Mouse (Mus musculus) naive thymus-derived CD4-positive, alpha-beta T cell, adult 2 months (primary cell): ENCODE measurements around the gene Baiap2.

Experiments used
- DNase-seq: peaks from one replicate; pipeline ENCODE4 v3.0.0-alpha.2; 2011; ENCODE audit warnings: low read depth

Baiap2 gene

DNA sequence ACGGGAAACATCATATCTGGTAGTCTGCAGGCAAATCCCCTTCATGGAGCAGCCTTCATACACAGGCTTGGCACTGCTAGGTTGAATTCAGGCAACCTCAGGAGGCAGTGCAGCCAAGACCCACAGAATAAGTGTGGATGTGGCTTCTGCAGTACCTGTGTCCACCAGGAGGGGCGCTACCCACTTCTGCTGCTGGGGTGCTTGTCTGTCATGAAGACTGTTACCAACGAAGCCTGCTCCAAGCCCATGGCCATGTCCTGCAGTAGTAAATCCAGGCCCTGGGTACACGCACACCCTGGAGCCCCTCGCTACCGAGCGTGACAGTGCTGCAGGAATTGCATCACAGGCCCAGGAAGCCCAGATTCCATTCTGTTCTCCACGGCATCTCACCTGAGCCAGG is 22.7 kb upstream of the Baiap2 start:
- peak; percentile 85 for DNase-seq

DNA sequence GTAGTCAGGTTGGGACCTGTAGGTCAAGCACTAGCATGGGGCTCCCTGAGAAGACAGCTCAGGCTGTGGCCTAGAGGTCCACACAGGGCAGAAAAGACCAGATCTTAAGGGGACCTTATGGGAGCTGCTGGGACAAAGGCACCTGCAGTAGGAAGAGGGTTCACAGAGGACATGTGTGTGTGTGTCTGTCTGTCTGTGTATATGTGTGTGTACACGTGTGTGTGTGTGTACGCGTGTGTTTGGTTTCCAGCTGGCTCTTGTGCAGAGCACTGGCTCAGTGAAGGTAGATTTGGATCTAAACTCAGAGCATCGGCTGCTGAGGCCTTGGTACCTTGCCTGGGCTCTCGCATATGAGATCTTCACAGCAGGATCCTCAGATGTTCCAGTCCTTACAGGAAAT is 21.9 kb upstream of the Baiap2 start:
- no peak for DNase-seq

DNA sequence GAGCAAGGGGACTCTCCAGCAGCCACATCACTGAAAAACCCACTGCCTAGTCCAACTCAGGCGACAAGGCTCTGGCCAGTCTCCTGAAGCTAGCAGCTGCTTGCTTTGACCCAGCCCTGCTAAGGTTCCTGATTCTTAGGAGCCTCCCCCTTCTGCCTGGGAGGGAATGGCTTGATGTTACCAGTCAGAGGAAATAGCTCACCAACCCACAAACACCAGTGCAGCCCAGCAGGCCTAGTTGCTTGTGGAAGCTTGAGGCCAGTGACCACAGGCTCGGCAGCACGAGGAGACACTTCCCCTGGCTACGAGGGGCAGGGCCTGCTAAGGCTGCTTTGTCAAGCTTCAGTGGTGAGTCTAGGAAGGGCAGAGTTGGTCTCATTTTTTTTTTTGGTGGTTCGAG is 17.4 kb upstream of the Baiap2 start:
- no peak for DNase-seq

DNA sequence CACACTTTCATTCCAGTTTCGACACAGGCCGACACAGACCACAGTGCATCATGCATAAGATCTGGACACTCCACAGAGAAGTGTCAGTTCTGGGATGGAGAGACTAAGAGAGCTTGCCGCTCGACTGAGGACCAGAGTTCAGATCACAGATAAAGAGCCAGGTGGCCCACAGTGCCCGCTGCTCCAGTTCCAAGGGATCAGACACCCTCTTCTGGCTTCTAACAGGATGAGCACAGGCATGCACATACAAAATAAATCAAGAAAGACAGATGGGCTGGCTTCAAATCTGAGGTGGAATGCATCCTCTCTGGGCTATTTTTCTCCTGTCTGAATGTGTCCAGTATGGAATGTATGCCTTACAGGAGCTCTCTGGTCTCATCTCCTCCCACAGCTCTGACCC is 15.8 kb upstream of the Baiap2 start:
- DNase-seq = no peak

DNA sequence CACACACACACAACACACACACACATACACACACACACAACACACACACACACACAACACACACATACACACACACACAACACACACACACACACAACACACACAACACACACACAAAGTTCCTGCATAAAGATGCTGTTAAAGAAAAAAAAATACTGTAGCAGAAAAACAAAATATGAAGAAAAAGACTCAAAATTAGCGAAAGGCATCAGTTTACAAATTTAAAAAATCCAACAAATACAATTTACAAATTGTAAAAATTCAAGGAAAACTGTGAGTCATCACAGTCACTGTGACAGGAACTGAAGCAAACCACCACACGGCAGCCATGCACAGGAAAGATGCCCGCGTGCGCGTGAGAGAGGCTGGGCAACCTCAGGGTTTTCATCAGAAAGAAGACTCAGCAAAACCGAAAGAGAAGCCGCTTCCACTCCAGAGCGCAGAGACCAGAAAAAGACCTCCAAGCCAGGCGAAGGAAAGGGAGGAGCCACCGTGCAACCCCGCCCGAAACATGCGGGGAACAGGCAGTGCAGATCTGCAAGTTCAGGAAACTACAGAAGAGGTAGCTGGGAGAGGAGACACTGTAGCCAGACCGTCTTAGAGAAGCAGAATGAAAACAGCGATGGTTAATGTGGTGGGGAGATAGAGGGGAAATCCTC is 14.4 kb upstream of the Baiap2 start:
- DNase-seq = peak; percentile 89

DNA sequence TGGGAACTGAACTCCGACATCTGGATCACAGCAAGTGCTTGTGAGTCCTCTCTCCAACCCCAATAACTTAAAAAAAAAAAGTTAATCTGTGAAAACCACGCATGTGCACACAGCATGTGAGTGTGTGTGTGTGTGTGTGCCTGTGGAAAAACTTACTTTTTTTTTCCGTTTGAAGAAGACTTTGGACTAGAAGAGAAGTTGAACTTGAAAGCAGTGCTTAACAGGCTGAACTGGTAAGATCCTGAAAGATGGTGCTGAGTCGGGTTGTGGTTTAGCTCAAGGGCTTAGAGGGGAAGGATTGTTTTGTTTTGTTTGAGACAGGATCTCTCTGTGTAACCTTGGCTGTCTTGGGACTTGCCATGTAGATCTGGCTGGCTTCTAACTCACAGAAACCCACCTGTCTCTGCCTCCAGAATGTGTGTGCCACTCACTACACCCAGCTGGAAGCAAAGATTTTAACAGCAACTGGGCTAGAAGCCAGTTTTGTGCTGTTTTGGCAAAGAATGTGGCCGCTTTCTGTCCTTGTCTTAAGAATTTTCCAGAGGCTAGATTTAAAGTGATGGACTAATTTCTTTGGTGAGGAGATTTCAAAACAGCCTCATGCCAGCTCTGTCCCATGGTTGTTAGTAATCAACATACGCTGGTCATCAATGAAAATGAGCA is 12.8 kb upstream of the Baiap2 start:
- peak; percentile 79 for DNase-seq

DNA sequence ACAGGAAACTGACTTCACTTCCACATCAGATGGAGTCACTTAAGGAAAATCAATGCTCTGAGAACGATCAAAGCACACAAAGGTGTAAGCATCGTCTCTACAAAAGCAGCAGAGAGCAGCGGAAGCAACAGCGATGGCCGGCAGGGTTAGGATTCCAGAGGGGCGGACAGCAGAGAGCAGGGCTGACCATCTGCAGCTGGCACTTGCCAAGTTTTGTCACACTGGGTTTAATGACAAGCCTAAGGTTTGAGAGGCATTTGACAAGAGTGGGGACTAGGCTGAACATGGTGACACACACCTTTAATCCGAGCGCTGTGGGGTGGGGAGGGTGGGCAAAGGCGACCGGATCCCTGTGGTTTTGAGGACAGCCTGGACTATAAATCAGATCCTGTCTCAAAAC is 10.8 kb upstream of the Baiap2 start:
- peak; percentile 67 for DNase-seq

DNA sequence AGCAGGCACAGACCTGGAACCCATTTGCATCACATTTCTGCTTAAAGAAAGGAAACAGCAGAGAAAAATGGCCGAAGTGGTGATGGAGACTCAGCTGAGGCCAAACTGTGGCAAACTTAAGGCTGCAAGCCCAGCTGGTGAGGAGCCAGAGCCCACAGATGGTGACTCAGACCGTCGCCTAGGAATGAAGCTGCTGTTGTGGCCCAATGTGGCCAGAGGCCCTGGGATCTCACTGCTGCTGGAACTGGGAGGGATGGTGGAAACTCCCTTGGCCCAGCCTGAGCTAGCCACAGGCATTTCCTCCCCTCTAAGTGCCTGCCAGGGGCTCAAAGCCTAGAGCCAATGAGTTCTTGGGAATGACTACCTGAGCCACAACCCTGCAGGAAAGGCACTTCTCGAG is 9.4 kb upstream of the Baiap2 start:
- no peak for DNase-seq

DNA sequence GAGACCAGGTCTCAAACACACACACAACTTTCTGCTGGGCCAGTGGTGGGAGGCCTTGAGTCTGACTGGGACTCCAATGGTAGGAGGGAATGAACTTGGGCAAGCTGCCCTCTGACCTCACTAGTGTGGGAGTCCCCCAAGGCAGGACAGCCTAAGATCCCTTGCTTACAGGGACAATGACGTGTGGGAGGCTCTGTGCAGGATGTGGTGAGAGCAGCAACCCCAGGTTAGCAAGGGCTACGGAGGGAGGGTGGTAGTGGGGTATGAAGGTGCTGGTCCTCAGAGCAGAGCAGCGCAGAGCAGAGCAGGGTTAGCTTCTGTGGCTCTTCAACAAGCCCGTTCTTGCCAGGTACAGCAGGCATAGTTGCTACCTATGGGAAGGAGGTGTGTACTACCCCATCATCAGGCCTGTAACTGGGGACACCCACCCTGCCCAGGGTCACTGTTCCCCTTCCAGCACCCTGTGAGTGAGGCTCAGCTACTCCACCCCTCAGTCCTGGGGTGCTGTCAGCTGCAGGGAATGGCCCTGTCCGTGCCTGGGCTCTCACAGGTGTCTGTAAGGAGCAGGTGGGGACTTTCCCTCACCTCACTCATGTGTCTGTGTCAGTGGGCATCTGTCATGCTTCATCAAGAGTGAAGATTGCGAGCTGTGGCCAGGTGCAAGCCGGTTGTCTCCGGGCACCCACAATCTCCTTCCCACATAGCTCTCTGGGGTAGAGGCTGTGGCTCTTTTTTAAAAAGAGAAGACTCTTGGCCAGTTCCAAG is 8.6 kb upstream of the Baiap2 start:
- peak; percentile 87 for DNase-seq

DNA sequence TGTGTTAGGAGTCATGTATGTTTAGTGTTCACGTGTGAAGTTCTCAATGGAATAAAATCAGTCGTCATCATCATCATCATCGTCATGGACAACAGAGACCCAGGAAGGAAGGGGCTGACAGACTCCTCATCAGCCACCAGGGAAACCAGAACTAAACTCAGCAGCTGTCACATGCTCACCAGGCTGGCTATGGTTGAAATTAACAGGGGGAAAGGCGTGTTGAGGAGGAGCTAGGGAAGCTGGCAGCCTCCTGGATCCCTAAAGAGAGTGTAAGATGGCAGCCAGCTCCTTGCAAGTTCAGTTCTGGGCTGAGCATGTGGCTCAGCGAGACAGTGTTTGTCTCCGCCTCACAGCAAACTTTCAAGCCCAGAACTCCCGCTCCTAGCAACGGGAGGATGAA is 7.8 kb upstream of the Baiap2 start:
- DNase-seq = no peak

DNA sequence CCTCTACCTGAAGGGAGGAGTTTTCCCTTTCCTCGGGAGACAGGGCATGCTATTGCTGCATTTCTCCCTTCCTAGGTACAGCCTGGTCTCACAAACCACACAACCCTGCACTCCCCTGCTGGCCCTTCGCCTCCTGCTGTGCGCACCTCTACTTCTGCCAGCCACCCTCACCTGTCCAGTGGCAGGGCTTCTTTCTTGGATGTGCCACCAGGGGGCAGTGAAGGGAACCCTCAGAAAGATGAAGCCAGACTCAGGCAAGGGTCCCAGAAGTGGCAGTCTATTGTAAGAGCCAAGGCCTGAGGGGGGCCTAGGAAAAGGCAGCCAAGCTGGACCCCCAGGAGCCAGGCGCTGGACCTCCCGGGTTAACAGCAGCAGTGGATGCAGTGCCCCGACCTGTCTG is 7.1 kb upstream of the Baiap2 start:
- peak; percentile 79 for DNase-seq

DNA sequence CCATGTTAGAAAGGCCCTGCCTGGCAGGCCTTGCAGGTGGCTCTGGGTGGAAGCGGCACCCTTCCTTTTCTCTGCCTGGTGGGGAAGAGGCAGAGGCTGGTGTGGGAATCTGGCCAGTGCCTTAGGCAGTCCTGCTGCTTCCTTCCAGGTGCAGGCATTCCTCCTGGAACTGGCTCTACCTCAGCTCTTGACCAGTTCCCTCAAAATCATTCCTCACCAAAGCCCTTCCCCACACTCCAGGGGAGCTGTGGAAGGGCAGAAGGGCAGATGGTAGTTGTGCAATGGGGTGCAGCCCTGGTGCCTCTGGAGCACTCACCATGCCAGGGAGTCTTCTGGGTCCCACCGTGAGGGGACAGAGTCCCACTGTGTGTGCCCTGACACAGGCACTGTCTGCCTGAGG is 6.1 kb upstream of the Baiap2 start:
- no peak for DNase-seq

DNA sequence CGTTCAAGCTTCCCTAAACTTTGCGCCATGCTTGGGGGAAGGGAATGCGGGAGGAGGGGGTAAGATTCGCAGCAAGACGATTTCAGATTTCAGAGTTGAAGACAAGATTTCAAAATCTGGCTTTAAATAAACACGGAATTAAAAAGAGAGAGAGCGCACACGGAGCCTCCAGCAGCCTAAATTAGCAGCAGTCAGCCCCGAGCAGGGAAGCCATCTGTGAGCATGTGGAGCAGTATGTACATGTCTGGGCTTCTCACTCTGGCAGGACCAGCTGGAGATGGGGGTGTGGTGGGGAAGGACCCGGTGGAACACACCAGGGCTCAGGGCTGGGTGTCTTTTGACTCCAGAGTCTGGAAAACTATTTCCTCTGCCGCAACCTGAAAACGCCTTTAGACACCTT is 5.3 kb upstream of the Baiap2 start:
- no peak for DNase-seq

DNA sequence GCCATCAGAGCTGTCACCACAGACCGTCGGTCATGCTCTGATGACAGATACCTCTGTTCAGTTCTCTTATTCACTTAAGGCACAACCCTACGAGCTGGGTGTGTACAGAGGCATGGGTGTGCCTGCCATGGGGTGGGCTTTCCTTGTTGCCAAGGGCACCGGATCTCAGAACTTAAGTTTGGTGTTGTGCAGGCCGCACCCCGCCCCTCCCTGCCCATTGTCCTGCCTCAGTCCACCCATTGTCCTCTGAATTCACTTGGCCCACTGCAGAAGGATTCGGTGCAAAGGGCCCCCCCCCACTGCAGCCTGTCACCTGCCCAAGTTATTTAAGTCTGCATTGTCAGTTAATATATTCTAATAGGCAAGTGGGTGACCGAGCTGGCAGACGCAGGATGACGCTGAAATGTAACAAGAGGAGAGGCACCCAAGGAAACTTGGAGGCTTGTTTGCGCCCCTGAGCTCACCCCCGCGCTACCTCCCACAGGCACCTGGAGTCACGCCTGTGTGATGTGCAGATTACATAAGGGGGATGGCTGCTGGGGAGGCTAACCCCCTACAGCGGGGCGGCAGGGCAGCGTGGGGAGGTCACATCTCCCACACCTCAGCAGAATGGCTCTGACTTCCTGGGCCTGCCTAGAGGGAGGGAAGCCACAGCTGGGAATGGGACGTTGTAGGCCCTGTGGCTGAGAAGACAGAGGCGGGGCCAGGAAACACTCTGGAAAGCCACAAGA is 4.6 kb upstream of the Baiap2 start:
- no peak for DNase-seq

DNA sequence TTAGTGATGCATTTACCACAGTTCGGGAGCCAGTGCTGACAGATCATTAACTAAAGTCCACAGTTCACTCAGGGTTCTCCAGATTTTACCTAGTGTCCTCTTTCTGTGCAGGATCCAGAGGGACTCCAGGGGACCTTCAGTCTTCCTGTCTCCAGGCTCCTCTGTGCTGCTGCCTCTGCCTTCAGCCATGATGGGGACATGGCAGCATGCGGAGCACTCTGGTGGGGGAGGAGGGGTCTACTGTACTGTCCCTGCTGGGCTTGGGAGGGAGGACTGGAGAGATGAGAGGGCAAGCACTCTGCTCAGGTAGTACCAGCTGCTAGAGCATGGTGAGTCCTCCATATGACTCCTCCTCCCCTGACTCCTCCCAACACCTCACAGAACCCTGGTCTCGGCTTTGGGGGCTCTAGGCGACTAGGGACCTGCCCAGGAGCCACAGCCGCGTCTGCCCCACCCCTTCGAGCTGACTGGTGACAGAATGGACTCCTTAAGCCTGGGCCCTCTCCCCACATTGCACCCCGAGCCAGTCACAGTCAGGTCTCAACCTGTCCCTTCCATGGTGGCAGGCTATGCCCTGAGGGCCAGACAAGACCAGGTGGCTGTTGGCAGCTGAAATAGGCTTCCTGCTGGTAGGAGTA is 3.4 kb upstream of the Baiap2 start:
- DNase-seq = no peak

DNA sequence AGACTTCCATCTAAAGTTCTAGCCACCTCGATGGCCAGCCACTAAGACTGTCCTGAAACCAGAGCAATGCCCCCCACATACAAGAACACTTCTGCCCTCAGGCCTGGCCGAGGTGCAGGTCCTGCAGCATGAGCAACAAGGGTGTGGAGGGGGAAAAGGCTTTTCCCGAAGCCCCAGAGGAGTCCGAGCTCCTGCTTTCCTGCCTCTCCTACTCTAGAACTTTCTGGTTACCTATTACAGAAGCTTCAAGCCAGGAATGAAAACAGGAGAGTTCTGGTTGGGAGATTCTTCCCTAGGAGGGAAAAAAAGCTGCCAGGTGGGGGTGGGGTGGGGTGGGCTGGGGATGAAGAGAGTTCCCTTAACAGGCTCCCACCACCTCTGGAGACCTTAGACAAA is 2.9 kb upstream of the Baiap2 start:
- no peak for DNase-seq

DNA sequence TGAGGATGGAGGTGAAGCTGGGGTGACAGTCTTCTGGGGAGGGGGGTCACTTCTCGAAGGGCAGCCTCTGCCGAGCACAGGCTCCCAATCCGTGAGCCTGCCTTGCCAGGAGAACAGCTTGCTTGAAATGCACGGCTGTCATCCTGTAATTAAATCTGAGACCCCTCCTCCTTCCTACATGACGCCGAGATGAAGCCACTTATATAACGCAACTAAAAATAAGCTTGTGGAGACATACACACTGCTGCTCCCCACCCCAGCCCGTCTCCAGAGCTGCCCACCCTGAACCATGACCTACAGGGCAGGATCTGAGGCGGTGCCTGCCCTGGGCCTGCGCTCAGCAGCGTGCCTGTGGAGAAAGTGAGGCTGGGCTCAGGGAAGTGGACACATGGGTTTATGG is 2.4 kb upstream of the Baiap2 start:
- no peak for DNase-seq

DNA sequence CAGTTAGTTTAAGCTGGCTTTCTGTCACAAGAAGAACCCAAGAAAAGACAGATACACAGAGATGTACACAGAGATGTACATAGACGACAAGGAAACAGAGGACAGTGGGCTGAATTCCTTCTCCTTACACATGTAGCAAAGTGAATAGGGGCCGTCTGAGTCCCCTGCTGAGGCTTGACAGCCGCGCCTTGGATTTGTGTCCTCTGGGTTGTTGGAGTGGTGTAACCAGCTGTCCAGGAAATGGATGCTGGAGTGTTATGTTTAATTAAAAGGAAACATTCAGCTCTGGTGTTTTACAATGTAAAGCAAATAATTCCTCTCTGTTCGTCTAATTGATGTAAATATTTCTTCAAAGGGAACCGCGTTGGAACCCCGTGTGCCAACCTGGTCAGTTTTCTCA is 769 bp upstream of the Baiap2 start:
- no peak for DNase-seq

DNA sequence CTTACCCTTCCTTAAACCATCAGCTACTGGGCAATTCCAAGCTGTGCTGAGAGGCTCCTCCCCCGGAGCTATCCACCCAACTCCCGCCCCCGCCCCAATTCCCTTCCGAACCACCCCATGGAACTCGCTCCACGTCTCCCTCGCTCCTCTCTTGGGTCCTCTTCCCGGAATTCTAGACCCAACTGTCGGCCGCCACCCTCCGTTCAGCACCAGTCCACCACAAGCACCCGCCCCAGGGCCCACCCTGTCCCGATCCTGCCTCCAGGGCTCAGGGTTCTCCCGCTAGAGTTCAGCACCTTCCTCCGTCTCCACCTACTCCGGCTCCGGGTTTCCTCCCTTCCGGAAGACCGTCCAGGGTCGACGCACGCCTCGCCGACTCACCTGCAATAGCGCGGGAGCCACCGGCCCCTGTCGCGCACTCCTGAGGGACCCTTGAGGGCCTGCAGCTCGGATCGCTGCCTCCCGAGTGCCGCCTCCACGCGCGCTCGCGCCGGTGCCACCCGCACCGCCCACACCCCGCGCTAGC is 299 bp upstream of the Baiap2 start:
- no peak for DNase-seq

DNA sequence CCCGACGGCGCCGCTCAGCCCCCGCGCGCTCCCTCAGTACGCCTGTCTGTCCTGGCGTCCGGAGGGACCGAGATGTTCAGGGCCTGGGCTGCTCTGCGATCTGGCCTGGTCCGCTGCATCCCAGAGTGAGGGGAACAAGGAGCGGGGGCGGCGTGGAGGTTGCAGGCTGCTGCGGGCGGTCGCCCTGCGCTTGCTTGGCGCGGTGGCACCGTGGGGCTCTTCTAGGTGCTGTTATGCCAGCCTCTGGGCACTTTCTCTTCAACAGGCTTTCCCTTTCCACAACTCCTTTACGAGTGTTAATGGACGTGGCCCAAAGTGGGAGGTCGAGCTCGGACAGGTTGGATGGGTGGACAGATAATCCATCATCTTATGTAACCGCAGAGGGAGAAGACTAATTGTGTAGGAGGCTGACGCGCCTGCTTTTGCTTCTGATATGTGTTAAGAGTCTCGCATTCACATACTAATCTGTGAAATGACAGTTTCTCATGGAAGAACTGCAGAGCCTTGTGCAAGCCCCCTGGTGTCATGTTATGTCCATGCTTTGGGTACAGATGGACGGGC is 945 bp downstream of the Baiap2 start:
- peak; percentile 65 for DNase-seq

DNA sequence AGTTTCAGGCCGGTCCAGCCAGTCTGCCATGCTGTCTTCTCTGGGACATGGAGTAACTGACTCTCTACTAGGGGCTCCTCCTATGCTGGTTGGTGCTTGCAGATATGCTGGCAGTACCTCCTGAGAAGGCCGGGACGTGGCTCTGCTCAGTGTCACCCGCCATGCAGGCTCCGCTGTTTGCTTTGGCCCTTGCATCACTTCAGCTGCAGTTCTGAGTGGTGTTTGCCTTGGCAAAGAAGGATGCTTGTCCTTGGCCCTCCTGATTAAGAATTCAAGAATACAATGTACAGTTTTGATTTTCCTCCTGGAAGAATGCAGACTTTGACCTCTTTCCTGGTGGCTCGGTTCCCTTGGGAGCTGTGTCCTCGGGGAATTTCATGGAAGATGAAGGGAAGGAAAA is 2.8 kb downstream of the Baiap2 start:
- DNase-seq = no peak

DNA sequence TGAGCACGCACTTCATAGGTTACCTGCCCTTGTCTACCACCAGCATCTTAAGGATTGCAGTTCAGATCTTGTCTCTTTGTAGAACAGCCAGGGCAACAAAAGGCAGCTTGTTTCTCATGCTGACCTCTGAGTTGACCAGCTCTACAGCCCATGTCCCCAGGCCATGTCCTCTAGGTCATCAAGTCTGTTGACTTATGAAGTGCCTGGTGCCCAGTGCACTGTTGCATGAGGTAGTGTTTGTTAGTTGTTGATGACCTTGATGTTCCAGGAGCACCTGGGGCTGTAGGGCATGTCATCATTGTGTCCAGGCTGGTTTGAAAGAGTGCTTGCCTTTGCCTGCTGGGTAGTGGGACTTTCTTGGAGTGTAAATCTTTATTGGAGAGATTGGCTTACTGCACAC is 4.9 kb downstream of the Baiap2 start:
- DNase-seq = no peak
